Mouse (Mus musculus) common myeloid progenitor, adult 5-6 weeks (primary cell): ENCODE measurements around the gene Tbc1d7. TPM values are rescaled to one million over a fixed set of nuclear protein-coding genes. Genes with fewer than 3 reads are reported as not detected.

Source experiments
- ATAC-seq: replicated peaks from 2 replicates; pipeline ENCODE4 v1.8.0; 2016; ENCODE audit warnings: low read depth, mild to moderate bottlenecking, moderate TSS enrichment, inconsistent platforms; ENCODE audit not compliant: poor library complexity, severe bottlenecking
- total RNA-seq: library from RNA; stranded (forward); fragments of 200-1000, 187-1606 nt; gene quantifications from 2 replicates; pipeline ENCODE4 v1.2.3, GENCODE M21; 2017

Gene Tbc1d7
- total RNA-seq, 1 experiment from 2014 or later, result 8.6 TPM

GRCm38 (mm10) chr13:43146515-43147258 lies 24.6 kb downstream of the Tbc1d7 start:
- no peak for ATAC-seq

- ATAC-seq, result no peak
Observed at GRCm38 (mm10) chr13:43144720-43145418, 26.4 kb downstream of the Tbc1d7 start.

- ATAC-seq, result peak; percentile 51
Observed at GRCm38 (mm10) chr13:43134468-43134867, 36.8 kb downstream of the Tbc1d7 start.

GRCm38 (mm10) chr13:43133400-43133799 lies 37.9 kb downstream of the Tbc1d7 start:
- ATAC-seq, result no peak

- no peak for ATAC-seq
Observed at GRCm38 (mm10) chr13:43132859-43133258, 38.4 kb downstream of the Tbc1d7 start.

- ATAC-seq, result no peak
Observed at GRCm38 (mm10) chr13:43131741-43132191, 39.5 kb downstream of the Tbc1d7 start.

- ATAC-seq, result no peak
Observed at GRCm38 (mm10) chr13:43130161-43130560, 41.1 kb downstream of the Tbc1d7 start.

- no peak for ATAC-seq
Observed at GRCm38 (mm10) chr13:43124683-43125074, 46.6 kb downstream of the Tbc1d7 start.

GRCm38 (mm10) chr13:43123895-43124682 lies 47.2 kb downstream of the Tbc1d7 start:
- ATAC-seq, result no peak

- ATAC-seq, result peak; percentile 58; the same call in 1 of the 2 replicates
Observed at GRCm38 (mm10) chr13:43122306-43123070, 48.8 kb downstream of the Tbc1d7 start.

GRCm38 (mm10) chr13:43113141-43113540 lies 58.2 kb downstream of the Tbc1d7 start:
- no peak for ATAC-seq

GRCm38 (mm10) chr13:43112707-43113106 lies 58.6 kb downstream of the Tbc1d7 start:
- peak; percentile 58; the same call in 1 of the 2 replicates for ATAC-seq

GRCm38 (mm10) chr13:43112280-43112679 lies 59.0 kb downstream of the Tbc1d7 start:
- peak; percentile 47; the same call in 1 of the 2 replicates for ATAC-seq

- no peak for ATAC-seq
Observed at GRCm38 (mm10) chr13:43104496-43104895, 66.8 kb downstream of the Tbc1d7 start.

- ATAC-seq, result no peak
Observed at GRCm38 (mm10) chr13:43102943-43103342, 68.4 kb downstream of the Tbc1d7 start.

Other genes starting within 250 kb of the Tbc1d7 start
- gene Gfod1, start 132.7 kb upstream of the Tbc1d7 start, total RNA-seq, result 7.4 and 11.2 TPM in 2 replicates
- 9.7 and 10.9 TPM in 2 replicates for gene Sirt5, start 194.0 kb upstream of the Tbc1d7 start, total RNA-seq
- gene Nol7, start 226.9 kb upstream of the Tbc1d7 start, total RNA-seq, result 293 and 307 TPM in 2 replicates